Mouse (Mus musculus) MEL (cell line): ENCODE data around the gene Fstl3. TPM values are rescaled to one million over a fixed set of nuclear protein-coding genes. Genes with fewer than 3 reads are reported as not detected.

Source experiments
- DNase-seq: peaks from one replicate; pipeline ENCODE4 v3.0.0; 2011; ENCODE audit warnings: low read depth, low spot score
- H3K27ac ChIP-seq: 2 replicates; pipeline ENCODE4 v1.5.1; 2012; ENCODE audit warnings: low read depth, mild to moderate bottlenecking, control low read depth, low read length, moderate library complexity; ENCODE audit not compliant: control insufficient read depth
- H3K27me3 ChIP-seq, 2 experiments: fragments of 150-350 bp in 1 of 2; sonication (generic) in 1 of 2; 2 replicates each; pipeline ENCODE4 v1.6.1; 2012; ENCODE audit warnings: low read length in 2 of 2, mild to moderate bottlenecking in 2 of 2, improper control_type of control experiment in 1 of 2, moderate library complexity in 1 of 2; ENCODE audit not compliant: insufficient read depth in 2 of 2, control insufficient read depth in 1 of 2
- H3K36me3 ChIP-seq, 2 experiments: 2 replicates each; pipeline ENCODE4 v1.6.1; 2012 to 2014; ENCODE audit warnings: low read length in 2 of 2, improper control_type of control experiment in 1 of 2, inconsistent platforms in 1 of 2, mild to moderate bottlenecking in 1 of 2; ENCODE audit not compliant: insufficient read depth in 2 of 2, control insufficient read depth in 1 of 2
- H3K4me1 ChIP-seq, 2 experiments: fragments of 150-350 bp in 1 of 2; sonication (generic) in 1 of 2; 2 replicates each; pipeline ENCODE4 v1.6.1; 2012; ENCODE audit warnings: low read length in 2 of 2, improper control_type of control experiment in 1 of 2, mild to moderate bottlenecking in 1 of 2; ENCODE audit not compliant: insufficient read depth in 2 of 2, control insufficient read depth in 1 of 2
- H3K4me3 ChIP-seq, 2 experiments: fragments of 150-350 bp in 1 of 2; sonication (generic) in 1 of 2; 2 replicates each; pipeline ENCODE4 v1.5.1; 2012; ENCODE audit warnings: low read depth in 2 of 2, low read length in 2 of 2, mild to moderate bottlenecking in 2 of 2, moderate library complexity in 2 of 2, control low read depth in 1 of 2, improper control_type of control experiment in 1 of 2; ENCODE audit not compliant: control insufficient read depth in 1 of 2, insufficient read depth in 1 of 2
- H3K79me2 ChIP-seq: 2 replicates; pipeline ENCODE4 v1.6.1; 2012; ENCODE audit warnings: mild to moderate bottlenecking, low read length, moderate library complexity; ENCODE audit not compliant: control insufficient read depth, poor library complexity, insufficient read depth
- H3K9ac ChIP-seq: 2 replicates; pipeline ENCODE4 v1.6.1; 2012; ENCODE audit warnings: low read depth, mild to moderate bottlenecking, control low read depth, low read length, moderate library complexity; ENCODE audit not compliant: control insufficient read depth, poor library complexity, severe bottlenecking
- H3K9me3 ChIP-seq: fragments of 150-350 bp; sonication (generic); replicated peaks from 2 replicates; pipeline ENCODE4 v1.6.1; 2012; ENCODE audit warnings: mild to moderate bottlenecking, low read length, improper control_type of control experiment, moderate library complexity; ENCODE audit not compliant: insufficient read depth
- BHLHE40 ChIP-seq: IDR thresholded peaks from 2 replicates; pipeline ENCODE4 v1.6.1; 2012; ENCODE audit warnings: low read depth, mild to moderate bottlenecking, inconsistent platforms, low read length, improper control_type of control experiment, borderline replicate concordance
- CTCF ChIP-seq, 3 experiments: IDR thresholded peaks in 2 of 3; conservative IDR thresholded peaks in 1 of 3; 2 replicates each; pipeline ENCODE4 v1.5.1; 2011 to 2012; ENCODE audit warnings: low read length in 3 of 3, low read depth in 2 of 3, mild to moderate bottlenecking in 2 of 3, improper control_type of control experiment in 1 of 3, inconsistent platforms in 1 of 3, mixed read lengths in 1 of 3, moderate library complexity in 1 of 3; ENCODE audit not compliant: control insufficient read depth in 1 of 3, insufficient read depth in 1 of 3, poor library complexity in 1 of 3, severe bottlenecking in 1 of 3
- E2F4 ChIP-seq: IDR thresholded peaks from 2 replicates; pipeline ENCODE4 v1.6.1; 2011; ENCODE audit warnings: low read depth, low read length, improper control_type of control experiment, borderline replicate concordance
- ELF1 ChIP-seq: IDR thresholded peaks from 2 replicates; pipeline ENCODE4 v1.6.1; 2014; ENCODE audit warnings: low read depth, mild to moderate bottlenecking, inconsistent platforms, low read length, improper control_type of control experiment, moderate library complexity
- EP300 ChIP-seq, 2 experiments: IDR thresholded peaks; 2 replicates each; pipeline ENCODE4 v1.6.1; 2011; ENCODE audit warnings: improper control_type of control experiment in 2 of 2, low read length in 2 of 2, low read depth in 1 of 2, mild to moderate bottlenecking in 1 of 2
- ETS1 ChIP-seq: IDR thresholded peaks from 2 replicates; pipeline ENCODE4 v1.6.1; 2012; ENCODE audit warnings: low read depth, mild to moderate bottlenecking, inconsistent platforms, low read length, improper control_type of control experiment, moderate library complexity
- HCFC1 ChIP-seq: IDR thresholded peaks from 2 replicates; pipeline ENCODE4 v1.6.1; 2012; ENCODE audit warnings: low read depth, mild to moderate bottlenecking, inconsistent platforms, low read length, improper control_type of control experiment, moderate library complexity
- JUND ChIP-seq: IDR thresholded peaks from 2 replicates; pipeline ENCODE4 v1.6.1; 2011; ENCODE audit warnings: low read depth, mild to moderate bottlenecking, improper control_type of control experiment, low read length
- KAT2A ChIP-seq: conservative IDR thresholded peaks from 2 replicates; pipeline ENCODE4 v1.6.1; 2012; ENCODE audit warnings: low read depth, low read length, improper control_type of control experiment, inconsistent platforms
- MAFK ChIP-seq: IDR thresholded peaks from 2 replicates; pipeline ENCODE4 v1.6.1; 2011; ENCODE audit warnings: low read depth, mild to moderate bottlenecking, low read length, improper control_type of control experiment, borderline replicate concordance
- MAZ ChIP-seq: IDR thresholded peaks from 2 replicates; pipeline ENCODE4 v1.6.1; 2012; ENCODE audit warnings: low read depth, mild to moderate bottlenecking, inconsistent platforms, low read length, improper control_type of control experiment
- MEF2A ChIP-seq: IDR thresholded peaks from 2 replicates; pipeline ENCODE4 v1.6.1; 2014; ENCODE audit warnings: low read depth, mild to moderate bottlenecking, inconsistent platforms, low read length, improper control_type of control experiment; ENCODE audit not compliant: poor library complexity, insufficient replicate concordance, severe bottlenecking; ENCODE audit errors: extremely low read depth
- MXI1 ChIP-seq: IDR thresholded peaks from 2 replicates; pipeline ENCODE4 v1.6.1; 2011; ENCODE audit warnings: mild to moderate bottlenecking, low read depth, low read length, improper control_type of control experiment
- MYB ChIP-seq: IDR thresholded peaks from 2 replicates; pipeline ENCODE4 v1.6.1; 2011; ENCODE audit warnings: mild to moderate bottlenecking, low read depth, low read length, improper control_type of control experiment
- MYC ChIP-seq: IDR thresholded peaks from 2 replicates; pipeline ENCODE4 v1.6.1; 2011; ENCODE audit warnings: low read depth, mild to moderate bottlenecking, low read length, improper control_type of control experiment, moderate library complexity
- NRF1 ChIP-seq: IDR thresholded peaks from 2 replicates; pipeline ENCODE4 v1.6.1; 2014; ENCODE audit warnings: low read depth, mild to moderate bottlenecking, inconsistent platforms, low read length, improper control_type of control experiment, moderate library complexity; ENCODE audit not compliant: poor library complexity, insufficient read depth, severe bottlenecking
- POLR2A ChIP-seq, 2 experiments: IDR thresholded peaks; 2 replicates each; pipeline ENCODE4 v1.6.1; 2011 to 2012; ENCODE audit warnings: low read length in 2 of 2, mild to moderate bottlenecking in 2 of 2, control low read depth in 1 of 2, improper control_type of control experiment in 1 of 2, low read depth in 1 of 2, moderate library complexity in 1 of 2; ENCODE audit not compliant: control insufficient read depth in 1 of 2, insufficient read depth in 1 of 2, poor library complexity in 1 of 2
- RAD21 ChIP-seq: IDR thresholded peaks from 2 replicates; pipeline ENCODE4 v1.6.1; 2011; ENCODE audit warnings: mild to moderate bottlenecking, low read depth, low read length, improper control_type of control experiment
- SIN3A ChIP-seq: IDR thresholded peaks from 2 replicates; pipeline ENCODE4 v1.6.1; 2012; ENCODE audit warnings: low read length, improper control_type of control experiment, inconsistent platforms
- SMC3 ChIP-seq: IDR thresholded peaks from 2 replicates; pipeline ENCODE4 v1.6.1; 2011; ENCODE audit warnings: low read depth, low read length, improper control_type of control experiment
- TAL1 ChIP-seq: IDR thresholded peaks from 2 replicates; pipeline ENCODE4 v1.6.1; 2012; ENCODE audit warnings: mild to moderate bottlenecking, inconsistent platforms, low read length, moderate library complexity, mixed read lengths
- TCF12 ChIP-seq: IDR thresholded peaks from 2 replicates; pipeline ENCODE4 v1.6.1; 2014; ENCODE audit warnings: low read depth, mild to moderate bottlenecking, inconsistent platforms, low read length, improper control_type of control experiment, moderate library complexity
- USF1 ChIP-seq: IDR thresholded peaks from 2 replicates; pipeline ENCODE4 v1.6.1; 2014; ENCODE audit warnings: low read depth, mild to moderate bottlenecking, inconsistent platforms, low read length, improper control_type of control experiment, moderate library complexity
- ZC3H11A ChIP-seq: IDR thresholded peaks from 2 replicates; pipeline ENCODE4 v1.6.1; 2012; ENCODE audit warnings: low read depth, mild to moderate bottlenecking, inconsistent platforms, low read length, improper control_type of control experiment
- ZMIZ1 ChIP-seq: IDR thresholded peaks from 2 replicates; pipeline ENCODE4 v1.6.1; 2012; ENCODE audit warnings: low read depth, mild to moderate bottlenecking, inconsistent platforms, low read length, improper control_type of control experiment, moderate library complexity
- ZNF384 ChIP-seq: IDR thresholded peaks from 2 replicates; pipeline ENCODE4 v1.6.1; 2012; ENCODE audit warnings: low read depth, mild to moderate bottlenecking, inconsistent platforms, low read length, improper control_type of control experiment
- polyA plus RNA-seq, 2 experiments: library from polyadenylated mRNA; stranded (reverse) in 1 of 2; unstranded in 1 of 2; fragments of >175 nt in 1 of 2; fragments of >200 nt in 1 of 2; gene quantifications; 2 replicates each; pipeline versions ENCODE4 v1.2.1 to v1.2.4; 2012; ENCODE audit warnings: low replicate concordance in 2 of 2, low read depth in 1 of 2; ENCODE audit not compliant: insufficient read length in 2 of 2, insufficient read depth in 1 of 2, missing spikeins in 1 of 2
- total RNA-seq: library from RNA; depleted of rRNA; stranded (reverse); fragments of 300-350 nt; gene quantifications from 2 replicates; pipeline ENCODE4 v1.2.3, GENCODE M21; 2012

Gene Fstl3
- total and polyA plus RNA-seq, 3 experiments = 4.3 to 7.1 TPM; not detected in 1

DNA sequence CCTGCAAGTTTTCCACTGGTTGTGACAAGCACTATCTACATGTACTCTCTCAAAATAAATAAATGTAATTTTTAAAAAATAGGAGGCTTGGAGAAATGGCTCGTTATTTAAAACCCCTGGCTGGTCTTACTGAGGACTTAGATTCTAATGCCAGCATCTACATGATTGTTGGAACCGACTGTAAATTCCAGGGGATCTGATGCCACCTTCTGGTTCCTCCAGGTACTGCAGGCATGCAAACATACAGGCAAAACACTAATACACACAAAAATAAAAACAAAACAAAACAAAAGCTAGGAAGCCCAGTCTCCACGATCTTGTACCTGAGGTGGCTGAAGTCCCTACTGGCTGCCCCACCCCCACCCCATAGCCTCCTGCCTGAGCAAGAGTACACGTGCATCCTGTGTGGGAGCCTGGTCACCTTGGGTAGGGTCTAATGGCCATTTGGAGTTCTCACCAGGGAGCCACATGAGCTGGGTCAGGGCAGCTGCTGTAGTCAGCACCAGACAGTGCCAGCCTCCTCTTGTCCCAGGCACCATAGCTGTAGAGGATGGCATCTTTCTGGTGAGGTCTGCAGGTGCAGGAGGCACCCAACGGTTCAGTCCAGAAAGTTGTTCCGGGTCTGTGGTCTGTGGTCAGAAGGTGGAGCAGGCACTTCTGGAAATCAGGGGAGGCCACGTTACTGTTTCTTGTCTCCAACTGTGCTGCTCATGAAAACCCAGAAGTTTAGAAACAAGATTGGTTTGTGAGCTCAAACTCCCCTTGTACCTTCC, 11.5 kb downstream of the Fstl3 start:
- Histone ChIP-seq H3K79me2 (no peaks in the 10 kb centered on the region), H3K9me3 (no peaks in the 10 kb centered on the region), H3K4me1 (peaks cover 0 to 10% of the 10 kb centered on the region in 2 experiments; a peak in 3 of 4 replicates), H3K27ac (no peak overlapping the region; the same call in 1 of the 2 replicates), H3K9ac (peak overlapping the region; percentile 42), H3K36me3 (no peaks in the 10 kb centered on the region; a peak in 1 of 4 replicates)
- DNase-seq = peak; percentile 83
- TF ChIP-seq JUND (no peak), ELF1 (no peak), MYB (no peak), BHLHE40 (peak; percentile 9; the same call in 1 of the 2 replicates), TCF12 (0 out of 2 replicates have a peak, but pooled peaks have one; percentile 9), EP300 (IDR thresholded peaks at IDR 0.05; ENCODE audit: low read depth in 1 of 2, low read length in 2 of 2) (no peak), ZC3H11A (peak; percentile 69), SMC3 (peak; percentile 81), MAFK (no peak), NRF1 (no peak), MYC (no peak), RAD21 (peak; percentile 85), CTCF (IDR thresholded peaks at IDR 0.05 in 2 of 3, conservative IDR thresholded peaks at IDR 0.05 in 1 of 3; ENCODE audit: control insufficient read depth in 1 of 3, insufficient read depth in 1 of 3, low read depth in 2 of 3, low read length in 3 of 3, poor library complexity in 1 of 3, severe bottlenecking in 1 of 3) (peak; percentile 66 to 96 (median 90)), MAZ (no peak), ZNF384 (no peak), ETS1 (no peak), SIN3A (peak; percentile 52; the same call in 1 of the 2 replicates), TAL1 (no peak), HCFC1 (0 out of 2 replicates have a peak, but pooled peaks have one; percentile 21), MXI1 (peak; percentile 41; the same call in 1 of the 2 replicates)
- TF ChIP-seq, all 39 proteins: peak for 9
- Histone ChIP-seq H3K4me3 (peak overlapping the region in 1 of 2 experiments; percentile 29; a peak in 2 of 4 replicates), H3K27me3 (no peaks in the 10 kb centered on the region)

- Histone ChIP-seq H3K4me1 (peaks cover 0 to 10% of the 10 kb centered on the region in 2 experiments; a peak in 3 of 4 replicates), H3K9ac (no peak overlapping the region), H3K36me3 (peaks cover 0 to 4% of the 10 kb centered on the region in 2 experiments; a peak in 1 of 4 replicates), H3K27ac (no peak overlapping the region), H3K79me2 (no peaks in the 10 kb centered on the region), H3K4me3 (no peak overlapping the region), H3K9me3 (no peaks in the 10 kb centered on the region), H3K27me3 (no peaks in the 10 kb centered on the region)
- TF ChIP-seq POLR2A (IDR thresholded peaks at IDR 0.05; ENCODE audit: control insufficient read depth in 1 of 2, insufficient read depth in 1 of 2, low read depth in 1 of 2, low read length in 2 of 2, poor library complexity in 1 of 2) (no peak), RAD21 (no peak), MXI1 (no peak), MAZ (no peak), KAT2A (no peak), ZMIZ1 (no peak), SIN3A (no peak), SMC3 (no peak), JUND (no peak), MEF2A (no peak), TAL1 (no peak), E2F4 (no peak), MYB (no peak), USF1 (no peak)
- no peak for DNase-seq
These were observed 12.5 kb downstream of the Fstl3 start for GRCm38 (mm10) chr10:79789581-79789980.
